Mouse (Mus musculus) MEL (cell line): ENCODE measurements around the gene Zap70.

Experiments
- CTCF ChIP-seq, 3 experiments: IDR thresholded peaks in 2 of 3; conservative IDR thresholded peaks in 1 of 3; 2 replicates each; pipeline ENCODE4 v1.5.1; 2011 to 2012; ENCODE audit warnings: low read length in 3 of 3, low read depth in 2 of 3, mild to moderate bottlenecking in 2 of 3, improper control_type of control experiment in 1 of 3, inconsistent platforms in 1 of 3, mixed read lengths in 1 of 3, moderate library complexity in 1 of 3; ENCODE audit not compliant: control insufficient read depth in 1 of 3, insufficient read depth in 1 of 3, poor library complexity in 1 of 3, severe bottlenecking in 1 of 3
- EP300 ChIP-seq, 2 experiments: IDR thresholded peaks; 2 replicates each; pipeline ENCODE4 v1.6.1; 2011; ENCODE audit warnings: improper control_type of control experiment in 2 of 2, low read length in 2 of 2, low read depth in 1 of 2, mild to moderate bottlenecking in 1 of 2
- GABPA ChIP-seq: IDR thresholded peaks from 2 replicates; pipeline ENCODE4 v1.6.1; 2012; ENCODE audit warnings: low read depth, mild to moderate bottlenecking, inconsistent platforms, low read length, improper control_type of control experiment, moderate library complexity
- GATA1 ChIP-seq: IDR thresholded peaks from 2 replicates; pipeline ENCODE4 v1.6.1; 2011; ENCODE audit warnings: low read depth, low read length, improper control_type of control experiment
- JUND ChIP-seq: IDR thresholded peaks from 2 replicates; pipeline ENCODE4 v1.6.1; 2011; ENCODE audit warnings: low read depth, mild to moderate bottlenecking, improper control_type of control experiment, low read length
- MAFK ChIP-seq: IDR thresholded peaks from 2 replicates; pipeline ENCODE4 v1.6.1; 2011; ENCODE audit warnings: low read depth, mild to moderate bottlenecking, low read length, improper control_type of control experiment, borderline replicate concordance
- MEF2A ChIP-seq: IDR thresholded peaks from 2 replicates; pipeline ENCODE4 v1.6.1; 2014; ENCODE audit warnings: low read depth, mild to moderate bottlenecking, inconsistent platforms, low read length, improper control_type of control experiment; ENCODE audit not compliant: poor library complexity, insufficient replicate concordance, severe bottlenecking; ENCODE audit errors: extremely low read depth
- MYC ChIP-seq: IDR thresholded peaks from 2 replicates; pipeline ENCODE4 v1.6.1; 2011; ENCODE audit warnings: low read depth, mild to moderate bottlenecking, low read length, improper control_type of control experiment, moderate library complexity
- POLR2A ChIP-seq, 2 experiments: IDR thresholded peaks; 2 replicates each; pipeline ENCODE4 v1.6.1; 2011 to 2012; ENCODE audit warnings: low read length in 2 of 2, mild to moderate bottlenecking in 2 of 2, control low read depth in 1 of 2, improper control_type of control experiment in 1 of 2, low read depth in 1 of 2, moderate library complexity in 1 of 2; ENCODE audit not compliant: control insufficient read depth in 1 of 2, insufficient read depth in 1 of 2, poor library complexity in 1 of 2
- POLR2AphosphoS5 ChIP-seq: IDR thresholded peaks from 2 replicates; pipeline ENCODE4 v1.6.1; 2012; ENCODE audit warnings: low read depth, borderline replicate concordance, mild to moderate bottlenecking, inconsistent platforms, low read length, moderate library complexity, mixed read lengths
- TAL1 ChIP-seq: IDR thresholded peaks from 2 replicates; pipeline ENCODE4 v1.6.1; 2012; ENCODE audit warnings: mild to moderate bottlenecking, inconsistent platforms, low read length, moderate library complexity, mixed read lengths
- ZNF384 ChIP-seq: IDR thresholded peaks from 2 replicates; pipeline ENCODE4 v1.6.1; 2012; ENCODE audit warnings: low read depth, mild to moderate bottlenecking, inconsistent platforms, low read length, improper control_type of control experiment

DNA sequence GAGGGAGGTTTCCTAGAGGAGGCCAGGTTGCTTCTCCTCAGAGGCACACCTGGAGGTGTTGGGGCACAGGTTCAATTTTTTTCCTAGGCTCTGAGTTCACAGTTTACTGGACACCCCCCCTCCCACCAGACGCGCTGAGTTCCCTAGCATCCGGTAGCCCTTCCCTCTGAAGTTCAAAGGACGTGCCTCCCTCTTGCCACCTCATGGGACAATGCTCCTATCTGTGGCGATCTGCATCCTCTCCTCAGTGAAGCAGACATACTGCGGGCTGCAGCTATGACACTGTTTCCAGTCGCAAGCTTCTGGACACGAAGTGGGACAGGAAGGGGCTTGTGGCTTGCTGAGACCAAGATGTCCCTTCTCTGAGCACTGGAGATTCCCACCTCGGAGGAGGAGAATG, 1.2 kb upstream of the Zap70 start:
- TF ChIP-seq TAL1 (no peak), POLR2A (IDR thresholded peaks at IDR 0.05; ENCODE audit: control insufficient read depth in 1 of 2, insufficient read depth in 1 of 2, low read depth in 1 of 2, low read length in 2 of 2, poor library complexity in 1 of 2) (no peak), CTCF (IDR thresholded peaks at IDR 0.05 in 2 of 3, conservative IDR thresholded peaks at IDR 0.05 in 1 of 3; ENCODE audit: control insufficient read depth in 1 of 3, insufficient read depth in 1 of 3, low read depth in 2 of 3, low read length in 3 of 3, poor library complexity in 1 of 3, severe bottlenecking in 1 of 3) (no peak), POLR2AphosphoS5 (no peak), GATA1 (no peak), MEF2A (no peak), EP300 (IDR thresholded peaks at IDR 0.05; ENCODE audit: low read depth in 1 of 2, low read length in 2 of 2) (no peak), MAFK (no peak), ZNF384 (no peak), MYC (no peak), JUND (no peak), GABPA (no peak)
